Mouse (Mus musculus) liver, adult 2 months (tissue): ENCODE results near the gene Ltbp2.

Experiments
- CTCF ChIP-seq: fragments of 200-500 bp; IDR thresholded peaks from 2 replicates; pipeline ENCODE4 v1.5.1; 2011; ENCODE audit warnings: low read depth, low read length, control low read depth
- POLR2A ChIP-seq: fragments of 200-500 bp; IDR thresholded peaks from 2 replicates; pipeline ENCODE4 v1.6.1; 2011; ENCODE audit warnings: low read length, control low read depth; ENCODE audit not compliant: insufficient read depth; ENCODE audit errors: extremely low read depth

DNA sequence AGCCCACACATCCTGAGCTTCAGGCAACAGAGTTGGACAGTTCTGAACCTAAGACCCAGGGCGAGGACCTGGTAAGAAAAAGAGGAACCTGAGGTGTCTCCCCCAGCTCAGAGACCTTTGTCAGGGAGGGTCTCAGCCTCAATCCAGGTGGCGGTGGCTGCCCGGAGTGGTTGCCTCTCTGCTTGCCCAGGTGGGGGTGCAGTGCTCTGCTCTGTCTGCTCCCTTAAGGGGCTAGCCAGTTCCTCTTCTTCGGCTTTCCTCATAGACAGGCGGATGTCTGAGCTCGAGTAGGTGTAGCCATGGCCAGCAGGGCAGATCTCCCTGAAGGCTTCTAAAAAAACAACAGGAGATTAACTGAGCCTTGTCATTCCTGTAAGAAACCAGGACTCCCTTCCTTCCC lies 67.3 kb downstream of the Ltbp2 start:
- no peak for TF ChIP-seq POLR2A
- TF ChIP-seq CTCF = no peak
